Mouse (Mus musculus) G1E (cell line): ENCODE measurements around the gene Shisa2.

Experiments
- CTCF ChIP-seq: IDR thresholded peaks from 2 replicates; pipeline ENCODE4 v1.5.1; 2012; ENCODE audit warnings: low read depth, low read length, inconsistent platforms, mixed read lengths
- GATA1 ChIP-seq: IDR thresholded peaks from 2 replicates; pipeline ENCODE4 v1.6.1; 2012; ENCODE audit warnings: borderline replicate concordance, low read length, inconsistent platforms, mixed read lengths
- GATA2 ChIP-seq: IDR thresholded peaks from 2 replicates; pipeline ENCODE4 v1.6.1; 2012; ENCODE audit warnings: low read depth, low read length, inconsistent platforms, borderline replicate concordance
- POLR2AphosphoS5 ChIP-seq: IDR thresholded peaks from 2 replicates; pipeline ENCODE4 v1.6.1; 2012; ENCODE audit warnings: low read depth, low read length, inconsistent platforms; ENCODE audit not compliant: insufficient replicate concordance
- TAL1 ChIP-seq: conservative IDR thresholded peaks from 2 replicates; pipeline ENCODE4 v1.6.1; 2012; ENCODE audit warnings: low read depth, low read length, inconsistent platforms, mixed read lengths

DNA sequence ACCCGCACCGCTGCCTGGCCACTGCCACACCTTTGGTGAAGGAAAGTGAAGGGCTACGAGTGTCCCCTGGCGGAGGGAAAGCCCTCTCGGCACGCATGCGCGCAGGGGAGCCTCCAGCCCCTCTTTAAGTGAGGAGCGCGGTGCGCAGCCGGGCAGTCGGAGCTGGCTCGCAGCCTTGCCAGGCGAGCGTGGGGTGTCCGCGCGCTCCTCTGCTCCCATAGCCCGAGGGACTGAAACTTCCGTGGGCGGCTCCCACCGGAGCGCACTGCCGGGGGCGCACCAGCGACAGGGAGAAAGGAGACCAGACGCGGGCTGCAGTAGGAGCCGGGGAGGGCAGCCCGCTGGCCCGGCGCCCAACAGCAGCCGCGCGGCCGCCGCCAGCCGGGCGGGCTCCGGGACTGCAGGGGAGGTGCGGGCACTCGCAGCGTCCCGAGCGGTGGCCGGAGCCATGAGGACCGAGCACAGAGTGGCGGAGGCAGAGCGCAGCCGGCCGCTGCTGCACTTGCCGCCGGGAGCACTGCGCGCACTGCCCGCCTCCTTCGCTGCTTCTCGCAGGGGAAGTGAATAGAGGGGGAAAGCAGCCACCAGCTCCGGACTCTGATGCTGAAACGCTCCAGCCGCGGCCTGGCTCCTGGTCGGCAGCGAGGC, at the start of gene Shisa2:
- TF ChIP-seq CTCF: no peak
- no peak for TF ChIP-seq GATA1
- TF ChIP-seq TAL1: no peak
- no peak for TF ChIP-seq POLR2AphosphoS5
- TF ChIP-seq GATA2: no peak
